Mouse (Mus musculus) forebrain, embryonic 11.5 days (tissue): ENCODE data around the gene Rhot1. TPM values are rescaled to one million over a fixed set of nuclear protein-coding genes. Genes with fewer than 3 reads are reported as not detected.

Experiments
- ATAC-seq: fragments of 200-750 bp; cut with Nextera tagmentation; replicated peaks from 2 replicates; pipeline ENCODE4 v1.8.0; 2017; ENCODE audit warnings: moderate TSS enrichment; ENCODE audit not compliant: low FRiP score
- DNase-seq: peaks from one replicate; pipeline ENCODE4 v3.0.0-alpha.2; 2017; ENCODE audit warnings: low spot score
- H3K27ac ChIP-seq: fragments of 300-500 bp; sonication (generic); 2 replicates; pipeline ENCODE4 v1.5.1; 2014; ENCODE audit warnings: low read depth, low read length
- H3K27me3 ChIP-seq: fragments of 300-500 bp; sonication (generic); 2 replicates; pipeline ENCODE4 v1.6.1; 2014; ENCODE audit warnings: mild to moderate bottlenecking, low read length, mixed read lengths; ENCODE audit not compliant: control insufficient read depth, insufficient read depth
- H3K36me3 ChIP-seq: fragments of 300-500 bp; sonication (generic); 2 replicates; pipeline ENCODE4 v1.6.1; 2014; ENCODE audit warnings: mild to moderate bottlenecking, low read length, moderate library complexity, mixed read lengths; ENCODE audit not compliant: control insufficient read depth, insufficient read depth
- H3K4me1 ChIP-seq: fragments of 300-500 bp; sonication (generic); replicated peaks from 2 replicates; pipeline ENCODE4 v1.6.1; 2014; ENCODE audit warnings: low read length, mixed read lengths; ENCODE audit not compliant: control insufficient read depth, insufficient read depth
- H3K4me2 ChIP-seq: fragments of 300-500 bp; sonication (generic); 2 replicates; pipeline ENCODE4 v1.6.1; 2014; ENCODE audit warnings: low read depth, mild to moderate bottlenecking, low read length, moderate library complexity, mixed read lengths; ENCODE audit not compliant: severe bottlenecking
- H3K4me3 ChIP-seq: fragments of 300-500 bp; sonication (generic); 2 replicates; pipeline ENCODE4 v1.5.1; 2014; ENCODE audit warnings: low read depth, low read length
- H3K9ac ChIP-seq: fragments of 300-500 bp; sonication (generic); 2 replicates; pipeline ENCODE4 v1.6.1; 2014; ENCODE audit warnings: low read length
- H3K9me3 ChIP-seq: fragments of 300-500 bp; sonication (generic); 2 replicates; pipeline ENCODE4 v1.6.1; 2016; ENCODE audit warnings: low read length, mixed read lengths; ENCODE audit not compliant: control insufficient read depth
- WGBS: fragments of 180-500 bp; shearing (Covaris S2); extraction: QIAGEN DNeasy Blood & Tissue Kit; methylation state at CpG from one replicate; pipeline ENCODE4 v1.1.7; 2014; 5-methylcytosine and 5-hydroxymethylcytosine counted together
- polyA plus RNA-seq: library from polyadenylated mRNA; unstranded; fragments of >200 nt; fragmentation: Nextera tagmentation; extraction: Ambion mirVana; gene quantifications from 2 replicates; pipeline ENCODE4 v1.2.1, GENCODE M21; 2014

The Rhot1 gene
- polyA plus RNA-seq, 1 experiment from 2014 or later, result 73.7 TPM

GRCm38 (mm10) chr11:80313462-80313861, 104.6 kb downstream of the Rhot1 start:
- Histone ChIP-seq H3K4me1 (peaks cover 25% of the 10 kb centered on the region), H3K36me3 (no peaks in the 10 kb centered on the region), H3K27me3 (no peaks in the 10 kb centered on the region), H3K27ac (peak overlapping the region; percentile 81), H3K9ac (no peak overlapping the region), H3K9me3 (no peaks in the 10 kb centered on the region), H3K4me2 (no peak overlapping the region), H3K4me3 (no peak overlapping the region)
- no peak for DNase-seq
- 82% methylated on average over 1 of the region's 1 CpGs for WGBS
- no peak for ATAC-seq

GRCm38 (mm10) chr11:80313944-80314343, 105.1 kb downstream of the Rhot1 start:
- WGBS, result 82% methylated on average over 4 of the region's 4 CpGs
- Histone ChIP-seq H3K9me3 (no peaks in the 10 kb centered on the region), H3K4me1 (peaks cover 28% of the 10 kb centered on the region), H3K27ac (no peak overlapping the region), H3K36me3 (no peaks in the 10 kb centered on the region), H3K9ac (no peak overlapping the region), H3K4me2 (no peak overlapping the region), H3K27me3 (no peaks in the 10 kb centered on the region), H3K4me3 (no peak overlapping the region)
- DNase-seq, result no peak
- ATAC-seq, result no peak

- Histone ChIP-seq H3K27ac (peak overlapping the region; percentile 66), H3K36me3 (no peaks in the 10 kb centered on the region), H3K4me1 (peaks cover 30% of the 10 kb centered on the region), H3K4me3 (no peak overlapping the region), H3K27me3 (no peaks in the 10 kb centered on the region), H3K9ac (no peak overlapping the region), H3K4me2 (no peak overlapping the region), H3K9me3 (no peaks in the 10 kb centered on the region)
- DNase-seq (no peak), ATAC-seq (peak; percentile 75)
- WGBS, result 42% methylated on average over 10 of the region's 10 CpGs
Measured at GRCm38 (mm10) chr11:80315743-80316639, 107.2 kb downstream of the Rhot1 start.

Other genes with a start within 250 kb of the Rhot1 start
- gene Utp6, start 246.6 kb upstream of the Rhot1 start, polyA plus RNA-seq, result 90.7 and 91.8 TPM in 2 replicates
- gene Suz12, start 215.9 kb upstream of the Rhot1 start, polyA plus RNA-seq, result 33.6 and 35.4 TPM in 2 replicates
- 35.0 and 37.4 TPM in 2 replicates for gene Crlf3, start 128.0 kb upstream of the Rhot1 start, polyA plus RNA-seq
- gene Atad5, start 119.6 kb upstream of the Rhot1 start, polyA plus RNA-seq, result 21.8 and 25.7 TPM in 2 replicates
- 31.8 and 32.1 TPM in 2 replicates for gene Tefm, start 66.8 kb upstream of the Rhot1 start, polyA plus RNA-seq
- 0.24 and 0.68 TPM in 2 replicates for gene Adap2, start 54.9 kb upstream of the Rhot1 start, polyA plus RNA-seq
- 3.0 and 3.3 TPM in 2 replicates for gene Rnf135, start 25.2 kb upstream of the Rhot1 start, polyA plus RNA-seq
- 9.0 and 10.8 TPM in 2 replicates for gene Rhbdl3, start 91.9 kb downstream of the Rhot1 start, polyA plus RNA-seq
- gene 5730455P16Rik, start 169.0 kb downstream of the Rhot1 start, polyA plus RNA-seq, result 26.9 and 27.1 TPM in 2 replicates
- 335 and 363 TPM in 2 replicates for gene Zfp207, start 174.3 kb downstream of the Rhot1 start, polyA plus RNA-seq
- 333 and 347 TPM in 2 replicates for gene Psmd11, start 219.6 kb downstream of the Rhot1 start, polyA plus RNA-seq